Mouse (Mus musculus) hindbrain, embryonic 12.5 days (tissue): Measurements from ENCODE around the gene Gpr1. TPM values are rescaled to one million over a fixed set of nuclear protein-coding genes. Genes with fewer than 3 reads are reported as not detected.
"Not testable (repeated sequence)": the region's sequence is repeated elsewhere in the genome, so short reads cannot be mapped to it uniquely, and the experiment has no call there.

Experiments
- ATAC-seq: fragments of 200-750 bp; cut with Nextera tagmentation; 2 replicates; pipeline ENCODE4 v1.8.0; 2017; ENCODE audit warnings: moderate TSS enrichment; ENCODE audit not compliant: low FRiP score
- H3K27ac ChIP-seq: fragments of 300-500 bp; sonication (generic); 2 replicates; pipeline ENCODE4 v1.5.1; 2016; ENCODE audit warnings: mild to moderate bottlenecking
- H3K27me3 ChIP-seq: fragments of 300-500 bp; sonication (generic); 2 replicates; pipeline ENCODE4 v1.6.1; 2016; ENCODE audit warnings: mild to moderate bottlenecking
- H3K36me3 ChIP-seq: fragments of 300-500 bp; sonication (generic); 2 replicates; pipeline ENCODE4 v1.6.1; 2016; ENCODE audit warnings: mild to moderate bottlenecking
- H3K4me1 ChIP-seq: fragments of 300-500 bp; sonication (generic); 2 replicates; pipeline ENCODE4 v1.6.1; 2016
- H3K4me2 ChIP-seq: fragments of 300-500 bp; sonication (generic); replicated peaks from 2 replicates; pipeline ENCODE4 v1.6.1; 2016; ENCODE audit warnings: mild to moderate bottlenecking
- H3K4me3 ChIP-seq: fragments of 300-500 bp; sonication (generic); 2 replicates; pipeline ENCODE4 v1.5.1; 2016; ENCODE audit warnings: mild to moderate bottlenecking
- H3K9ac ChIP-seq: fragments of 300-500 bp; sonication (generic); 2 replicates; pipeline ENCODE4 v1.6.1; 2016; ENCODE audit warnings: mild to moderate bottlenecking, moderate library complexity
- H3K9me3 ChIP-seq: fragments of 300-500 bp; sonication (generic); replicated peaks from 2 replicates; pipeline ENCODE4 v1.6.1; 2016; ENCODE audit warnings: mild to moderate bottlenecking
- WGBS: fragments of 180-500 bp; shearing (Covaris S2); methylation state at CpG from one replicate; pipeline ENCODE4 v1.1.7; 2016; 5-methylcytosine and 5-hydroxymethylcytosine counted together
- microRNA-seq: library from miRNA; unstranded; fragments of <30 nt; microRNA quantifications from one replicate; pipeline ENCODE4, GENCODE M21; 2017
- polyA plus RNA-seq: library from polyadenylated mRNA; unstranded; fragments of >200 nt; fragmentation: Nextera tagmentation; extraction: Ambion mirVana; gene quantifications from 2 replicates; pipeline ENCODE4 v1.2.1, GENCODE M21; 2016

The Gpr1 gene
- polyA plus RNA-seq, 1 experiment from 2014 or later: 0.21 TPM

GRCm38 (mm10) chr1:63175853-63176252 lies 38.5 kb downstream of the Gpr1 start:
- Histone ChIP-seq H3K9me3 (no peaks in the 10 kb centered on the region), H3K9ac (peak overlapping the region; percentile 88), H3K36me3 (peaks cover 36% of the 10 kb centered on the region), H3K4me2 (peak overlapping the region; percentile 77), H3K27me3 (no peaks in the 10 kb centered on the region), H3K4me1 (peaks cover 21% of the 10 kb centered on the region), H3K4me3 (peak overlapping the region; percentile 62), H3K27ac (peak overlapping the region; percentile 83; the same call in 1 of the 2 replicates)
- no peak for ATAC-seq
- 9% methylated on average over 11 of the region's 11 CpGs for WGBS

GRCm38 (mm10) chr1:63168638-63169037 lies 45.7 kb downstream of the Gpr1 start:
- WGBS: 88% methylated on average over 2 of the region's 2 CpGs
- no peaks in the 10 kb centered on the region for H3K9me3 ChIP-seq
- no peaks in the 10 kb centered on the region for H3K27me3 ChIP-seq
- no peak overlapping the region for H3K4me3 ChIP-seq
- ATAC-seq: no peak
- no peak overlapping the region for H3K9ac ChIP-seq
- no peak overlapping the region for H3K4me2 ChIP-seq
- no peak overlapping the region for H3K27ac ChIP-seq
- peaks cover 68% of the 10 kb centered on the region for H3K36me3 ChIP-seq
- no peaks in the 10 kb centered on the region for H3K4me1 ChIP-seq

GRCm38 (mm10) chr1:63140231-63140630 lies 74.1 kb downstream of the Gpr1 start:
- no peak overlapping the region for H3K9ac ChIP-seq
- no peak overlapping the region for H3K4me2 ChIP-seq
- ATAC-seq: no peak
- no peak overlapping the region for H3K27ac ChIP-seq
- WGBS: 95% methylated on average over 13 of the region's 13 CpGs
- peaks cover 62% of the 10 kb centered on the region for H3K36me3 ChIP-seq
- no peaks in the 10 kb centered on the region for H3K27me3 ChIP-seq
- no peak overlapping the region for H3K4me3 ChIP-seq
- no peaks in the 10 kb centered on the region for H3K9me3 ChIP-seq
- H3K4me1 ChIP-seq: no peaks in the 10 kb centered on the region

DNA sequence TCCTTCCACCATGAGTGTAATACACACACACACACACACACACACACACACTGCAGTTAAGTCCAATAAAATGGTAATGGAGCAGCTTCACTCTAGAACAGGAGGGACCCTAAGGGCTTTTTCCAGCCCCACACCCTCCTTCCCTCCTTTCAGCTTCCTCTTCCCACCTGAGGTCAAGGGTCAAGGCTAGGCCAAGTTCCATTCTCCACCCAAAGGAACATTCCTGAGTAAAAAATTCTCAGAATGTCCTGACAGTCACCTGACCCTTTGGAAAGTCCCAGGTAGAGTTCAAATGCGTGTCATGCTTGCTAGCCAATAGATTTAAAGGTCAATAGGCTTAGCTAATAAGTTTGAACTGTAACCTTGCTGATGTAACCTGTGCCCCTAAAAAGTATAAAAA lies 75.8 kb downstream of the Gpr1 start:
- not testable (repeated sequence) for H3K27me3 ChIP-seq, H3K9me3 ChIP-seq, H3K9ac ChIP-seq, ATAC-seq, H3K4me3 ChIP-seq, H3K27ac ChIP-seq, H3K4me1 ChIP-seq, H3K4me2 ChIP-seq
- WGBS: 88% methylated on average over 1 of the region's 1 CpGs
- peaks cover 45% of the 10 kb centered on the region for H3K36me3 ChIP-seq

DNA sequence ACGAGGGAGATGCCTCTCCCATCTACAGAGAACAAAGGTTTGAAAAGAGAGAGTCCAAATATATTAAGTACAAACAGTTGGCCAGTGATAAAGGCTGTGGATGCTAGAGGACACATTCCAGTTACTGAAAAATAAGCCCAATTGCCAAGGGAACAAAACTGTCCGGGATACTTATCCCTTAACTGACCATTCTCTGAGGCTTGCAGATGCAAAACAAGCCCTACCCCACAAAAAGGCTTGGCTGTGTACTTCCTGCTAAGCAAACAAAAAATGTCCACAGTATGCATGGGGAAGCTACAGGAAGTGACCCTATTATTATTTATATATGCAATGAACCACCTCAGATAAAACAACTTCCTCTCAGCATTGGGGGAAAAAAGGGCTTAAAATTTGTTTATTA lies 76.4 kb downstream of the Gpr1 start:
- Histone ChIP-seq H3K27ac (no peak overlapping the region), H3K9me3 (no peaks in the 10 kb centered on the region), H3K4me3 (no peak overlapping the region), H3K4me1 (no peaks in the 10 kb centered on the region), H3K36me3 (peaks cover 40% of the 10 kb centered on the region), H3K27me3 (no peaks in the 10 kb centered on the region), H3K9ac (no peak overlapping the region), H3K4me2 (no peak overlapping the region)
- no peak for ATAC-seq
- WGBS: 82% methylated on average over 2 of the region's 2 CpGs

GRCm38 (mm10) chr1:63134530-63134929 lies 79.8 kb downstream of the Gpr1 start:
- WGBS: 76% methylated on average over 3 of the region's 3 CpGs
- Histone ChIP-seq H3K9me3 (no peaks in the 10 kb centered on the region), H3K9ac (no peak overlapping the region), H3K4me2 (no peak overlapping the region), H3K27me3 (no peaks in the 10 kb centered on the region), H3K4me1 (peaks cover 4% of the 10 kb centered on the region; the same call in 1 of the 2 replicates), H3K36me3 (peaks cover 14% of the 10 kb centered on the region; the same call in 1 of the 2 replicates), H3K4me3 (no peak overlapping the region), H3K27ac (no peak overlapping the region)
- no peak for ATAC-seq

Small RNA genes within 50 kb of the gene (microRNA-seq; reads per million reads assigned to microRNA genes)
- gene Gm24557 (not detected), gene Gm27512 (not detected)

Other genes starting within 250 kb of the Gpr1 start
- 13.4 and 14.0 TPM in 2 replicates for gene Ino80d, start 99.9 kb downstream of the Gpr1 start, polyA plus RNA-seq
- 351 and 383 TPM in 2 replicates for gene Eef1b2, start 37.7 kb downstream of the Gpr1 start, polyA plus RNA-seq
- 124 and 133 TPM in 2 replicates for gene Ndufs1, start 37.7 kb downstream of the Gpr1 start, polyA plus RNA-seq
- gene Zdbf2, start 58.7 kb upstream of the Gpr1 start, polyA plus RNA-seq: 32.9 and 37.7 TPM in 2 replicates
- gene Adam23, start 231.3 kb upstream of the Gpr1 start, polyA plus RNA-seq: 11.4 and 13.4 TPM in 2 replicates